Mouse (Mus musculus) intestine, postnatal 0 days (tissue): ENCODE measurements around the gene Olfr691. TPM values are rescaled to one million over a fixed set of nuclear protein-coding genes. Genes with fewer than 3 reads are reported as not detected.

Source experiments
- ATAC-seq: fragments of 200-750 bp; cut with Nextera tagmentation; 2 replicates; pipeline ENCODE4 v1.8.0; 2017; ENCODE audit warnings: mild to moderate bottlenecking, moderate TSS enrichment, moderate library complexity
- H3K27ac ChIP-seq: fragments of 300-500 bp; sonication (generic); 2 replicates; pipeline ENCODE4 v1.5.1; 2014; ENCODE audit warnings: mild to moderate bottlenecking, low read depth, low read length, moderate library complexity
- H3K27me3 ChIP-seq: fragments of 300-500 bp; sonication (generic); replicated peaks from 2 replicates; pipeline ENCODE4 v1.6.1; 2014; ENCODE audit warnings: low read length, mixed read lengths; ENCODE audit not compliant: control insufficient read depth, insufficient read depth
- H3K36me3 ChIP-seq: fragments of 300-500 bp; sonication (generic); 2 replicates; pipeline ENCODE4 v1.6.1; 2014; ENCODE audit warnings: mild to moderate bottlenecking, moderate library complexity; ENCODE audit not compliant: control insufficient read depth, insufficient read depth
- H3K4me1 ChIP-seq: fragments of 300-500 bp; sonication (generic); replicated peaks from 2 replicates; pipeline ENCODE4 v1.6.1; 2014; ENCODE audit warnings: antibody characterized with exemption, low read length, mixed read lengths; ENCODE audit not compliant: control insufficient read depth, insufficient read depth
- H3K4me2 ChIP-seq: fragments of 300-500 bp; sonication (generic); replicated peaks from 2 replicates; pipeline ENCODE4 v1.6.1; 2014; ENCODE audit warnings: low read depth, mild to moderate bottlenecking, moderate library complexity
- H3K4me3 ChIP-seq: fragments of 300-500 bp; sonication (generic); 2 replicates; pipeline ENCODE4 v1.5.1; 2014; ENCODE audit warnings: low read depth, low read length
- H3K9ac ChIP-seq: fragments of 300-500 bp; sonication (generic); 2 replicates; pipeline ENCODE4 v1.6.1; 2014; ENCODE audit warnings: mild to moderate bottlenecking, low read depth, low read length
- H3K9me3 ChIP-seq: fragments of 300-500 bp; sonication (generic); 2 replicates; pipeline ENCODE4 v1.6.1; 2016; ENCODE audit warnings: mixed run types; ENCODE audit not compliant: control insufficient read depth
- CTCF ChIP-seq: sonication (generic); IDR thresholded peaks from 2 replicates; pipeline ENCODE4 v1.5.1; 2016; ENCODE audit warnings: low read depth, mild to moderate bottlenecking, control low read depth, antibody characterized with exemption, moderate library complexity
- WGBS: fragments of 180-500 bp; shearing (Covaris S2); extraction: QIAGEN DNeasy Blood & Tissue Kit; methylation state at CpG from one replicate; pipeline ENCODE4 v1.1.7; 2014; 5-methylcytosine and 5-hydroxymethylcytosine counted together
- polyA plus RNA-seq: library from polyadenylated mRNA; unstranded; fragments of >200 nt; fragmentation: Nextera tagmentation; extraction: Ambion mirVana; gene quantifications from 2 replicates; pipeline ENCODE4 v1.2.1, GENCODE M21; 2015

The Olfr691 gene
- polyA plus RNA-seq, 1 experiment from 2014 or later: not detected

DNA sequence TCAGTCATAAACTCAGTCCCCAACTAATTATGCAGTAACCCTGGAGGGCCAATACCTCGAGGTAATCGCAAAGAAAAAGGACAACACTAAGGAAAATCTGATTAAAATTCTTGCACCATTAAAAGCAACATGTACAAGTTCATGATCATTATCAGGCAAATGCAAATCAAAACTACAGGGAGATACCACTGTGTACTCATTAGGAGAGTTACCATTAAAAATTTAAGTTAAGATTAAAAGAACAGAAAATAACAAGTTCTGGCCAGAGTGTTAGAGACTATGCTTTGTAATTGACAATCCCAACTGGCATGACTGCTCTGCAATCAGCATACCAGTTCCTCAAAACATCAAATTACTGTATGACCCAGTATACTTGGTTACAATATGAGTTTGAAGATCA, 682 bp upstream of the Olfr691 start:
- H3K4me3 ChIP-seq: no peak overlapping the region
- no peak for ATAC-seq
- H3K27me3 ChIP-seq: no peaks in the 10 kb centered on the region
- H3K9me3 ChIP-seq: no peaks in the 10 kb centered on the region
- WGBS: 76% methylated on average over 2 of the region's 2 CpGs
- H3K9ac ChIP-seq: no peak overlapping the region
- no peak for TF ChIP-seq CTCF
- no peaks in the 10 kb centered on the region for H3K36me3 ChIP-seq
- H3K4me2 ChIP-seq: no peak overlapping the region
- H3K4me1 ChIP-seq: no peaks in the 10 kb centered on the region
- no peak overlapping the region for H3K27ac ChIP-seq

DNA sequence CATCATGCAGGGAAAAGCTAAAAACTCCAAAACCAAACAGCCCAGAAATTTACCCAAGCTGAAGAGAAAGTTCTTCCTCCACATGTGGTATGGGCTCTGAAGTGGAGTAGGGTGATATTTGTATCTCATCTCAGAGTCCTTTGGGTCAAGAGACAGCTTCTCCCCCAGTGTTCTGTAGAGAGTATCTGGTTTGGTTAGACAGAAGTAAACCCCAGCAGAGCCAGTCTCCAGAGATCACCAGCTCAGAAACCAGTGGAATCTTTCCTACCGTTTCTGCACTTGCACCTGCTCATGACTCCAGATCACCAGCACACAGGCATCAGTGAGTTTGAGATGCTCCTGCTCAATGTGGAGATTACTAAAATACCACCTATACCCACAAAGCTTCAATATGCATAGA, 8.1 kb downstream of the Olfr691 start, which contains the start of gene Olfr690:
TSS of gene Olfr690 (minus strand) at position 101 of the 400 bp plus-strand sequence.
- no peak within 1 kb of the TSS for H3K4me3 ChIP-seq
- 67% methylated on average over 1 of the region's 1 CpGs for WGBS
- H3K36me3 ChIP-seq: no peaks in the 10 kb centered on the region
- H3K27ac ChIP-seq: no peak within 1 kb of the TSS
- no peak for TF ChIP-seq CTCF
- no peaks in the 10 kb centered on the region for H3K9me3 ChIP-seq
- no peak within 1 kb of the TSS for H3K9ac ChIP-seq
- no peaks in the 10 kb centered on the region for H3K27me3 ChIP-seq
- H3K4me2 ChIP-seq: no peak within 1 kb of the TSS
- ATAC-seq: no peak
- no peaks in the 10 kb centered on the region for H3K4me1 ChIP-seq

DNA sequence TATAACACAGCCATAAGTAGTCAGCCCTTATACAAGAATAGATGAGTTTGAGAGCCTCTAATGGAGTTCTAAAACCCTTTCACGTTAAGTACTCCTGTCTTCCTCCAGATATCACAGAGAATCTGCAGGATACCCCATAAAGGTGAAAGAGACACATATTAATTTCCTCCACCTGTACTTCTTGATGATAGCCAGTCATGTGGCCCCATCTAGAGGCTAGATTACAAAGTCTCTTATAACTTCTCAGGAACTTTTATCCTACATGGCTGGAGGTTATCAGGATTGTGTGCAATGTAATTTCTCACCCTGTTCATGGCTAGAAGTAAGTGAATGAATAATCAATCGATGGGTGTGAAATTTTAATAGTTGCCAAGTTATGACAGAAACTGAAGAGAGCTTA, 16.8 kb downstream of the Olfr691 start:
- no peaks in the 10 kb centered on the region for H3K9me3 ChIP-seq
- 66% methylated on average over 2 of the region's 2 CpGs for WGBS
- no peaks in the 10 kb centered on the region for H3K4me1 ChIP-seq

DNA sequence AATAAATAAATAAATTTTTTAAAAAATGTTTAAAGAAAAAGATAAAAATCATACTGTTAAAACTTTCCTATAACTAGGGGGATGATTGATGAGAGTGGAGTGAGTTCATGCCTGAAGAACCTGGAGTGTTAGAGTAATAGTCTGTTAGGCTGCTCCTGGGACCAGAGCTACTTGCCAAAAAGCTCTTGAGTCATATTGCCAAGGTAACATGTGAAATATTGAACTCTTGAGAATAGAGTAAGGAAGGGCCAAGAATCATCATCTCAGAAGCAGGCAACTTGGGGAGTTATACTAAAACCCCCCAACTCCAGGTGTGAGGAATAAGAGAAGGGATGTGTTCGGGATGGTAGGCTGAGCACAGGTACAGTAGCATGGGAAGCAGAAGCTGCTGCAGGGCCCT, 31.2 kb downstream of the Olfr691 start, which contains the start of gene Olfr689:
TSS of gene Olfr689 (plus strand) at position 301 of the 400 bp plus-strand sequence.
- WGBS: 82% methylated on average over 1 of the region's 1 CpGs
- no peak for TF ChIP-seq CTCF
- no peak for ATAC-seq
- H3K36me3 ChIP-seq: no peaks in the 10 kb centered on the region
- no peaks in the 10 kb centered on the region for H3K9me3 ChIP-seq
- H3K27me3 ChIP-seq: no peaks in the 10 kb centered on the region
- H3K9ac ChIP-seq: no peak within 1 kb of the TSS
- no peak within 1 kb of the TSS for H3K4me2 ChIP-seq
- H3K27ac ChIP-seq: no peak within 1 kb of the TSS
- H3K4me3 ChIP-seq: no peak within 1 kb of the TSS
- H3K4me1 ChIP-seq: no peaks in the 10 kb centered on the region

More for the DNA sequence above, 16.8 kb downstream of the Olfr691 start:
- ATAC-seq: no peak
- no peak for TF ChIP-seq CTCF
- Histone ChIP-seq H3K4me2 (no peak overlapping the region), H3K27ac (no peak overlapping the region), H3K9ac (no peak overlapping the region), H3K27me3 (no peaks in the 10 kb centered on the region), H3K4me3 (no peak overlapping the region), H3K36me3 (no peaks in the 10 kb centered on the region)

DNA sequence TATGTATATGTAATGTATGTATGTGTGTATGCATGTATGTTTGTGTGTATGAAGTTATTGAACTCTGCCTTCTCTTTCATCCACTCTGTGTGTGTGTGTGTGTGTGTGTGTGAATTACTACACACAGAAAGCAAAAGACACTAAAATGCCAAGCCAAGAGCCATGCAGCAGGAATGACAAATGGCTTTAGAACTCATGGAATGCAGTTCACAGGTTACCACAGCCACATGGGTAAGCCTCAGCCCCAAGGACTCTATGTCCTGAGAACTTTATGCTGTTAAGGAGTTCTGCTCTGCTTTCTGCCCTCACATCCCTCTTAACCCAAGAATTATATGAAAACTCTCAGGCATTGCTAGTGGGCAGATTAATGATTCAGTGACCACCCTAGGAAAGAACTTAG, 52.0 kb downstream of the Olfr691 start:
- no peak for ATAC-seq
- Histone ChIP-seq H3K27me3 (no peaks in the 10 kb centered on the region), H3K9me3 (no peaks in the 10 kb centered on the region), H3K4me2 (no peak overlapping the region), H3K4me1 (no peaks in the 10 kb centered on the region), H3K4me3 (no peak overlapping the region), H3K9ac (no peak overlapping the region), H3K27ac (no peak overlapping the region), H3K36me3 (no peaks in the 10 kb centered on the region)
- no peak for TF ChIP-seq CTCF

DNA sequence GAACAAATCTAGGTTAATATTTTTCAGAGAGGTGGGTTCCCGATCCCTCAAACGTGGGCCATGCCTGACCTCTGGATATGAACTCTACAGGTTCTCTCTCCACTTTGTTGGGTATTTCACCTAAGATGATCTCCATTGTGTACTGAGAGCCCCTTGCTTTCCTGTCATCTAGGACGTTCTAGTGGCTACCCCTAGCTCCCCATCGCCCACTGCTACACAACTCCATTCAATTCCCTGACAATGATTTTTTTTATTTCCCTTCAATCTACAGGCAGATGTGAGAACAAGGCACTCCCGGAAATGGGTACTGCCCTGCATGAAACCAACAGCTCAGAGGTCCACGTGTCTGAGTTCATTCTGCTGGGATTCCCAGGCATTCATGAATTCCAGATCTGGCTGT, 54.3 kb downstream of the Olfr691 start, which contains the start of gene Olfr688:
TSS of gene Olfr688 (plus strand) at position 301 of the 400 bp plus-strand sequence.
- ATAC-seq: no peak
- Histone ChIP-seq H3K36me3 (no peaks in the 10 kb centered on the region), H3K27me3 (no peaks in the 10 kb centered on the region), H3K4me1 (no peaks in the 10 kb centered on the region), H3K9ac (no peak within 1 kb of the TSS), H3K4me2 (no peak within 1 kb of the TSS), H3K9me3 (no peaks in the 10 kb centered on the region), H3K27ac (no peak within 1 kb of the TSS), H3K4me3 (no peak within 1 kb of the TSS)
- 72% methylated on average over 6 of the region's 6 CpGs for WGBS
- no peak for TF ChIP-seq CTCF

Other genes with a start within 250 kb of the Olfr691 start
- gene Olfr680-ps1, start 249.5 kb downstream of the Olfr691 start, polyA plus RNA-seq: not detected in 2 replicates
- not detected in 2 replicates for gene Olfr681, start 225.4 kb downstream of the Olfr691 start, polyA plus RNA-seq
- not detected in 2 replicates for gene Olfr683, start 195.3 kb downstream of the Olfr691 start, polyA plus RNA-seq
- gene Olfr684, start 178.6 kb downstream of the Olfr691 start, polyA plus RNA-seq: not detected in 2 replicates
- not detected in 2 replicates for gene Olfr685, start 156.3 kb downstream of the Olfr691 start, polyA plus RNA-seq
- not detected in 2 replicates for gene Olfr686, start 134.8 kb downstream of the Olfr691 start, polyA plus RNA-seq
- not detected in 2 replicates for gene Olfr688, start 54.2 kb downstream of the Olfr691 start, polyA plus RNA-seq
- gene Olfr689, start 31.1 kb downstream of the Olfr691 start, polyA plus RNA-seq: not detected in 2 replicates
- not detected in 2 replicates for gene Olfr690, start 8.2 kb downstream of the Olfr691 start, polyA plus RNA-seq
- not detected in 2 replicates for gene Olfr692, start 26.0 kb upstream of the Olfr691 start, polyA plus RNA-seq
- not detected in 2 replicates for gene Gm5901, start 32.8 kb upstream of the Olfr691 start, polyA plus RNA-seq
- 30.5 and 36.9 TPM in 2 replicates for gene Fam160a2, start 57.8 kb upstream of the Olfr691 start, polyA plus RNA-seq
- gene Cnga4, start 62.3 kb upstream of the Olfr691 start, polyA plus RNA-seq: not detected in 2 replicates
- 0.09 and 0.17 TPM in 2 replicates for gene Cckbr, start 83.5 kb upstream of the Olfr691 start, polyA plus RNA-seq
- gene Cavin3, start 140.0 kb upstream of the Olfr691 start, polyA plus RNA-seq: 79.9 and 80.1 TPM in 2 replicates
- gene Smpd1, start 212.1 kb upstream of the Olfr691 start, polyA plus RNA-seq: 22.4 and 25.4 TPM in 2 replicates
- gene Apbb1, start 239.4 kb upstream of the Olfr691 start, polyA plus RNA-seq: 13.5 and 14.0 TPM in 2 replicates